In the genomic region with DNA sequence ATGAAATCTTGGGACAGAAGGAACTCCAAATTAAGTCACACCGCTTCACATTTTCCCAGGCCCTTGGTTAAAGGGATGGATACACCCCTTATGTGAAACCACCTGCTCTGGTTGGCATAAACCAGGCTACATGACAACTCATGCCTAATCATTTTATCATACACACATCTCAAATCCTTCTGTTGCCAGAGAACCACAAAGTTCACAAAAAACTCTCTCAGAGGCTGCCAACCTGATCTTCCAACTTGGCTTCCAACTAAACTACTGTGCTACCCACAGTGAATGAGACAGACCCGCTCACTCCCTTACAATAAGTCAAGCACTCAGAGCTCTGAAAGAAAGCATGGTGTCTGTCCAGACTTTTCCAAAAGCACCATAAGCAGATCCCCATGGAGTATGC, we compare ENCODE assay signal across 7 mouse cellular contexts. TPM values are rescaled to one million over a fixed set of nuclear protein-coding genes. Genes with fewer than 3 reads are reported as not detected.
DNase-seq lines count a peak whose midpoint lies in the region; ATAC-seq and TF ChIP-seq lines count a peak whose summit lies in the region.

No protein-coding gene starts in this region.

- no peak overlapping the region for H3K27ac ChIP-seq in embryonic fibroblast, embryonic 13.5 days (ENCODE audit: insufficient read depth, low read length)
- H3K27ac ChIP-seq in intestine, embryonic 16.5 days (ENCODE audit: low read length), result no peak overlapping the region
- no peak overlapping the region for H3K27ac ChIP-seq in neural tube, embryonic 14.5 days (ENCODE audit: low read depth, low read length)

- intact Hi-C loops in left cerebral cortex, postnatal 4 days (cut with DNase I), result loop anchor here (5.0 kb wide), 1 partner anchor 60 kb away; no protein-coding TSS in a partner anchor

- no peaks in the 10 kb centered on the region for H3K9me3 ChIP-seq in intestine, embryonic 16.5 days (ENCODE audit: control insufficient read depth, low read length)
- H3K9me3 ChIP-seq in neural tube, embryonic 14.5 days (ENCODE audit: control insufficient read depth, low read length), result no peaks in the 10 kb centered on the region

- no peaks in the 10 kb centered on the region for H3K27me3 ChIP-seq in intestine, embryonic 16.5 days (replicated peaks; ENCODE audit: control insufficient read depth, insufficient read depth, low read length)
- no peaks in the 10 kb centered on the region for H3K27me3 ChIP-seq in neural tube, embryonic 14.5 days (ENCODE audit: control insufficient read depth, insufficient read depth, low read length)

- peaks cover 2% of the 10 kb centered on the region; the same call in 1 of the 2 replicates for H3K4me1 ChIP-seq in embryonic fibroblast, embryonic 13.5 days (ENCODE audit: control insufficient read depth, insufficient read depth, low read length)
- peaks cover 18% of the 10 kb centered on the region for H3K4me1 ChIP-seq in intestine, embryonic 16.5 days (ENCODE audit: control insufficient read depth, insufficient read depth, low read length)
- H3K4me1 ChIP-seq in neural tube, embryonic 14.5 days (ENCODE audit: control insufficient read depth, insufficient read depth, low read length), result peaks cover 19% of the 10 kb centered on the region

- WGBS in intestine, embryonic 16.5 days, result 87% methylated on average over 2 of the region's 2 CpGs
- WGBS in neural tube, embryonic 14.5 days, result 79% methylated on average over 2 of the region's 2 CpGs

- TF ChIP-seq POLR2A in embryonic fibroblast, embryonic 13.5 days (IDR thresholded peaks at IDR 0.05; ENCODE audit: low read depth, low read length), result no peak

- no peaks in the 10 kb centered on the region; the same call in 1 of the 2 replicates for H3K36me3 ChIP-seq in intestine, embryonic 16.5 days (ENCODE audit: control insufficient read depth, insufficient read depth, low read length)
- H3K36me3 ChIP-seq in neural tube, embryonic 14.5 days (ENCODE audit: control insufficient read depth, insufficient read depth, low read length), result no peaks in the 10 kb centered on the region

- H3K9ac ChIP-seq in intestine, embryonic 16.5 days (ENCODE audit: low read depth, low read length), result no peak overlapping the region
- no peak overlapping the region for H3K9ac ChIP-seq in neural tube, embryonic 14.5 days (replicated peaks; ENCODE audit: low read depth, low read length)

- peak; percentile 13 for DNase-seq in left cerebral cortex, postnatal 4 days
- no peak for DNase-seq in left cerebral cortex, adult 9 months (ENCODE audit: low spot score in 2 of 2)
- no peak for DNase-seq in urinary bladder, postnatal 25 days (ENCODE audit: low spot score)

- H3K4me3 ChIP-seq in embryonic fibroblast, embryonic 13.5 days (ENCODE audit: insufficient read depth, low read length), result peak overlapping the region; percentile 71
- no peak overlapping the region for H3K4me3 ChIP-seq in intestine, embryonic 16.5 days (ENCODE audit: low read length)
- H3K4me3 ChIP-seq in neural tube, embryonic 14.5 days (ENCODE audit: low read depth, low read length), result peak overlapping the region; percentile 91

- peak overlapping the region; percentile 66; the same call in 1 of the 2 replicates for H3K4me2 ChIP-seq in intestine, embryonic 16.5 days (ENCODE audit: low read depth, low read length)
- H3K4me2 ChIP-seq in neural tube, embryonic 14.5 days (ENCODE audit: low read depth, low read length), result peak overlapping the region; percentile 66

- no peak for TF ChIP-seq CTCF in embryonic fibroblast, embryonic 13.5 days (IDR thresholded peaks at IDR 0.05; ENCODE audit: borderline replicate concordance, insufficient read depth, low read length)

- no peak for ATAC-seq in intestine, embryonic 16.5 days
- ATAC-seq in neural tube, embryonic 14.5 days (ENCODE audit: low read depth), result no peak
- ATAC-seq in granulocyte monocyte progenitor cell, adult 5-6 weeks (replicated peaks; ENCODE audit: poor library complexity, severe bottlenecking), result no peak

RNA-seq across cellular contexts. Expression of a gene that starts 1.6 kb away (rescaled TPM):
- total RNA-seq in left cerebral cortex, postnatal 4 days (2021), result 10 to 100 TPM; 59.1 to 66.4 TPM
- polyA plus RNA-seq in embryonic fibroblast, embryonic 13.5 days (2011; ENCODE audit: insufficient read length, low read depth, missing spikeins), result 28.9 and 40.2 TPM in 2 replicates
- 14.7 and 16.1 TPM in 2 replicates for polyA plus RNA-seq in intestine, embryonic 16.5 days (2015; fragmentation: Nextera tagmentation; extraction: Ambion mirVana)
- 35.7 and 45.6 TPM in 2 replicates for polyA plus RNA-seq in neural tube, embryonic 14.5 days (2014; fragmentation: Nextera tagmentation; extraction: Ambion mirVana)
- 44.7 and 61.1 TPM in 2 replicates for total RNA-seq in granulocyte monocyte progenitor cell, adult 5-6 weeks (2014; fragmentation: Nextera tagmentation)
- total RNA-seq in granulocyte monocyte progenitor cell, adult 5-6 weeks (2017), result 29.9 and 31.9 TPM in 2 replicates
